Mouse (Mus musculus): ENCODE measurements around the gene Nfe2l1.

GRCm38 (mm10) chr11:96771274-96771975 is 58.3 kb downstream of the Nfe2l1 start:
- TF ChIP-seq CTCF (IDR thresholded peaks at IDR 0.05; ENCODE audit: extremely low read depth, insufficient read depth, insufficient read length, insufficient replicate concordance) (no peak), POLR2A (IDR thresholded peaks at IDR 0.05; ENCODE audit: low read depth, low read length) (no peak)
